Mouse (Mus musculus) c-Kit-negative CD71-positive TER-119-positive erythroid progenitor cells, embryonic 14.5 days (primary cell): ENCODE results near the gene Crtap.
A peak's percentile ranks its signal among the peaks of the same experiment; 100 is the strongest.

ENCODE experiments used
- DNase-seq: peaks from one replicate; pipeline ENCODE4 v3.0.0-alpha.2; 2013; ENCODE audit warnings: low read depth, low spot score

Gene Crtap

DNA sequence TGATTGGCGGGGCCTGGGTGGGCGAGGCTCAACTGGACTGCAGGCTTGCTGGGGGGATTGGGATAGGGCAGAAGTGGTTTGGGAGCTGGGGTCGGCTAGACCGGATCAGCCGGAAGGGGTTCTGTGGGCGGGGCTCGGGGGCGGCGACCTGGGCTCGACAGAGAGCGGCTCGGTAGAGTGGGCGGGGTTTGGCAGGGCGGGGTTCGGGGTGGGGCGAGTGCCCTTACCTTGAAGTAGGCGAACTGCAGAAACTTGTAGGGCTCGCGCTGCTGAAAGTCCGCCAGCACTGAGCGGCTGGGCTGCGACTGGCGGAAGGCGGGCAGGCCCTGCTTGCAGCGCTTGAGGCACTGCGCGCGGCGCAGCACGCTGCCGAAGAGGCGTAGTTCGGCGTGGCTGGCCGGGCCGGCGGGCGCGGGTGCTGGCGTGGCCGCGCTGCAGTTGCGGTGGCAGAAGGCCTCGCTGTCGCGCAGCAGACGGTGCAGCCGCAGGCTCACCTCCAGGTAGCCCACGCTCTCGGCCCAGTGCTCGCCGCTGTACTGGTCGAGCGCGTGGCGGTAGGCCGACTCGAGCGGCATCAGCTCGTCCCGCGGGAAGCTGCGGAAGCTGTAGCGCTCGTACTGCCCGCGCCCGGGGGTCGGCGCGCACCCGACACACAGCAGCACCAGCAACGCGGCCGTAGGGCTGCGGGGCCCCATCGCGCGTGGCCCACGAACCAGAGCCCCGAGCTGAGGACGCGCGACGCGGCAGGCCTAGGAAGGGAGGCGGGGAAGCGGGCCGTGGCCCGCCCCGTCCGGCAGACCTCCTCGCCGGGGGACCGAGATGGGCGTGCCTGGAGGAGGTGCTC, at the start of gene Crtap:
Gene Crtap, minus strand, starts transcription at position 771 of the 844 bp plus-strand sequence.
- DNase-seq = peak; percentile 15

- no peak for DNase-seq
Observed at GRCm38 (mm10) chr9:114435668-114436067, 45.2 kb upstream of the Crtap start.

GRCm38 (mm10) chr9:114428103-114428834, 37.8 kb upstream of the Crtap start:
- DNase-seq = no peak

- DNase-seq = no peak
Observed at GRCm38 (mm10) chr9:114427425-114427824, 37.0 kb upstream of the Crtap start.

- DNase-seq = no peak
Observed at GRCm38 (mm10) chr9:114426201-114426600, 35.7 kb upstream of the Crtap start.

DNA sequence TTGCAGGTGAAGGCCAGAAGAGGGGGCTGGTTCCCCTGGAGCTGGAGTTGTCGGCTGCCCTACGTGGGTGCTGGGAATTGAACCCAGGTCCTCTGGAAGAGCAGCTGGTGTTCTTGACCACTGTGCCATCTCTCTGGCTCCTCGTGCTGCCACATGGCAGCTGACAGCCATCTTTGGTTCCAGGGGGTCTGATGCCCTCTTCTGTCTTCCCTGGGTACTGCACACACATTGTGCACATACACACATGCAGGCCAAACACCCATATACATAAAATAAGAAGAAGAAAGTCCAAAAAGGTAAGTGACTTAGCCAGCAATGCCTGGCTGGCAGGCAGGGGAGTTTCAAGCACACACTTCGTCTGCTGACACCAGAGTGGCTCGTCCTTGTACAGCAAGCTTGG, 35.1 kb upstream of the Crtap start:
- no peak for DNase-seq

DNA sequence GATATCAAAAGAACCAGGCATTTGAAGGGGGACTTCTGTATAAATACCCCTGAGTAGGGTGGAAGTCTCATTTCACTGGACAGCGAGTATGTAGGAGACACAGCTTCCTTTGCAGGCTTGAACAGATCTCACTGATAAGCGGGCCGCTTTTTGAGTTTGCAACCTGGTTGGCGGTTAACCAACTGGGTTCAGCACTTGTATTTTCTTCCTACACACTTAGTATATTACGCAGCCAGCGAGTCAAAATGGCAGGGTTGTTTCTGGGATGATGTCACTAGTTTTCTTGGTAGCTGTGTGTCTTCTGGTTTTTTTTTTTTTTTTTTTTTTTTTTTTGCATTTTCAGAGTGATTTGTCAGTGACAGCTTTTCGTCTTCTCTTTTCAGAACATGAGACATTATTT, 31.3 kb upstream of the Crtap start:
- DNase-seq = no peak

DNA sequence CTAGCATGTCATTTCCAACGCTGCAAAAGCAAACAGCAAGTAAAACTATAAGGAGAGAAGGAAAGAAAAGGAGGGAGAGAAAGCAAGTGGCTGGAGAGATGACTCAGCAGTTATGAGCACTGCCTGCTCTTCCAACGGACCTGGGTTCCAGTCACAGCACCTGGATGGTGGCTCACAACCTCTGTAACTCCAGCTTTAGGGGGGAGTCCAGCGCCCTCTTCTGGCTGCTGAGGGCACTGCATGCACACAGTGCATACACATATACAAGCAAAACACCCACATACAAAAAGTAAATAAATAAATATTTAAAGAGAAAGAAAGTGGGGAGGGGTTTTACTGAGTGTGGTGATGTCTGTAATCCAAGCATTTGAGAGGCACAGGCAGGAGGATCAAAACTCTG, 30.6 kb upstream of the Crtap start:
- DNase-seq = no peak

DNA sequence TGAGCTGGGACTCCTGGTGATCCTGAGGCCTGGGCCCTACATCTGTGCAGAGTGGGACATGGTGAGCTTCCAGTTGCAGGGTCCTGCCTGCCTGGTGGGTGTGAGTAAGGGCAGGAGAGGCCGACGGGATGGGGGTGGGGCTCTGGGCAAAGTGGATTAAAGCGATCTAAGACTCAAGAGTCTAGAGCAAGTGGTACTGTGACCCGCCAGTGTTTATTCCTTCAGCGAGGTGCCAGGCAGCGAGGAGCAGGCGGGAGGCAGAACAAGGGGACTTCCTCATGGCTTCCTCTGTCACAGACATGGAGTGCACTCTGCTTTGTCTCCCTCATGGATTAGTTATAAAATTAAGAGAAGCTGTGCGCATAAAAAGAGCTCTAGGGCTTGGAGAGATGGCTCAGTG, 30.0 kb upstream of the Crtap start:
- no peak for DNase-seq

GRCm38 (mm10) chr9:114418187-114418586, 27.7 kb upstream of the Crtap start:
- DNase-seq = peak; percentile 12

DNA sequence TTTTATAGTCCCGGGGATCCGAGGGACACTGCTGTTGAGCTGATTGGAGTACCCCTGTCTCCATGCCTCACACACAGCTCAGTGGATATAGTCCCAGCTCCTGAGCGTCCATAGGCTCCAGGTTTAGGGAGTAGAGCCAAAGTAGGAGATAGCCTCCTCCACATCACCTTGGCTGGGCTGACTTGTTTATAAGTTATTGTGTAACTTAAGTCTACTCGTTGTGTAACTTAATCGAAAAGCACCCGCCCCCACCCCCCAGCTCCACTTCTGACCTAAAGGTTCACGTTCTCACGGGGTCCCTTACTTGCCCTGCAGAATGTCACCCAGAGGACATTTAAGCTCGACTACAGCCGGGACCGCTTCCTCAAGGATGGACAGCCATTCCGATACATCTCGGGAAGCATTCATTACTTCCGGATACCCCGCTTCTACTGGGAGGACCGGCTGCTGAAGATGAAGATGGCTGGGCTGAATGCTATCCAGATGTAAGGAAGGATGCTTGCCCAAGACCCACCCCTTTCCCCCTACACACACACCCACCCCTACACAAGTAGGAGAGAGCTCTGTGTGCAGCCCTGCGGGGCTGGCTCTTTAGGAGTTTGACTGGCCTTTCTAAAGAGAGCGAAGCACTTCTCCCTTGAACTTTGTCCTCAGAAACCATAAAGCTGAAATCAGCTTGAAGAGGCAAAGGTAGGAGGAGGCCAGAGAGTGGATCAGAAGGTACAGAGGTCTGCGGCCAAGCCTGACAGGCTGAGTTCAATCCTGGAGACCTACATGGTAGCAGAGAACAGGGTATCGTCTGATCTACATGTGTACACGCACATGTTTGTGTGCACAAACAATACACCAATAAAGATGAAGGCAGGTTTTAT, 26.4 kb upstream of the Crtap start:
- no peak for DNase-seq

GRCm38 (mm10) chr9:114415701-114416100, 25.2 kb upstream of the Crtap start:
- peak; percentile 44 for DNase-seq

GRCm38 (mm10) chr9:114413866-114414265, 23.4 kb upstream of the Crtap start:
- no peak for DNase-seq

- no peak for DNase-seq
Observed at GRCm38 (mm10) chr9:114412406-114412805, 21.9 kb upstream of the Crtap start.

GRCm38 (mm10) chr9:114411295-114411694, 20.8 kb upstream of the Crtap start:
- DNase-seq = no peak

DNA sequence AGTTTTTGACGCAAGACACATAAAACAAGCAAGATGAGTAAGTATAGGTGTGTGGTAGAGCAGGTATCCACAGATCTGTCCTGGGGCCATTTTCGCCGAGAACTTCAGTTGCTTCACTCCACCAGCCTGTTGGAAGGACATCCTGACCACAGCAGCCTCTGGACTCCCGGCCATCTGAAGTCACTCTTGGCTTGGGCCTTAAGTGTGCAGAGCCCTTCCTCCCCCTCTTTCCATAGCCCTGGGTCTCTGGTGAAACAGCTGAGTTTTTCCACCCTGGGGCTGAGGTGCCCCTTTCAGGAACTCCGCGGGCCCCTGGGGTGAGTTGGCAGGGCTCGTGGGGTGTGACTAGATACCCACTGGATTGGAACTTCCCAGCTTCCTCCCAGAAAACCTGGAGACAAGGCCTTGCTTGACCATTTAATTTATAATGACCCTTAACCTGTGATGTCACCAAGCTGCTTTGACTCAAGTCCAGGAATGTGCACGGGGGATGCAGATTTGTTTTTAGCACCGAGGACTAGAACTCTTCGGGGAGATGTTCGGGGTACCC, 19.9 kb upstream of the Crtap start:
- DNase-seq = no peak

DNA sequence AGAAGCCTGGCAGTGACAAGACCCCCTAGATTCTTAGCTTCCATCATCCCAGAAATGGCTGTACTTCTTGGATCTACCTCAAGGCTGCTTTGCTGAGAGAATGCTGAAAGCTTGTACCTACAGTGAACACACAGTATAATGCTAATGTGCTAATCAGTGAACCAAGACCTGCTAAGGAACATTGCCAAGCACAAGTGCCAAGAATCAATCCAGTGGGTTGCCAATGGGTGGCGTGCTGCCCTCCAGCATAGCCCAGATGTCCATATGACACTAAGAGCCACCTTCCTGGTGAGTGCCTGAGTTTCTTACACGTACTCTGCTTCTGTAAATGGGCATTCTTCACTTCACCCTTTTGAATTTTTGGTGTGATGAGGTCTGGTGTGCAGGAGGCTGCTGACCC, 17.2 kb upstream of the Crtap start:
- no peak for DNase-seq

DNA sequence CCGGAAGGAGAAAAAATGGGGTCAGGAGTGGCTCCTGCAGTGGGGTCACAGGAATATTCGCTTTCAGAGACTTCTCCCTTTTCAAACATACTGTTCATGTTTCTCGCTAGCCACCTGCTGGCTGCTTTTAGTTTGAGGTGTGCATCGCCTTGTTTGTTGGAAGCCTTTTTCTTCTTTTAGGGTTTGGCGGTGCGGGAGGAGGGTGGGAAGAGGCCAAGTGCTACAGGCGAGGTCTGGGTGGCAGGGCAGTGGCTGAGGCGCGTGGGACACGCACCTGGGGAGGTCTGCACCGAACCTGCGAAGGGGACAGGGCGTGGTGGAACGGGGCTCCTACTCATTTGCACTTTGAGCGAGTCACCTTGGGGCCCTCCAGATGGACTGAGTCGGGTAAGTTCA, 11.2 kb upstream of the Crtap start:
- no peak for DNase-seq

GRCm38 (mm10) chr9:114400949-114401684, 10.6 kb upstream of the Crtap start, which contains the start of the genes Glb1 and Tmppe:
Glb1 (plus strand) TSS chr9:114401076.
Tmppe (plus strand) TSS chr9:114401105.
- DNase-seq = no peak

GRCm38 (mm10) chr9:114400588-114400948, 10.1 kb upstream of the Crtap start:
- DNase-seq = no peak

GRCm38 (mm10) chr9:114399680-114400079, 9.2 kb upstream of the Crtap start:
- no peak for DNase-seq
